Mouse (Mus musculus) C2C12 (cell line): ENCODE measurements around the gene Tep1.

Experiments
- CTCF ChIP-seq: IDR thresholded peaks from one replicate; pipeline ENCODE4 v1.5.1; 2011; ENCODE audit not compliant: control insufficient read depth, insufficient read depth, insufficient read length
- FOSL1 ChIP-seq: IDR thresholded peaks from one replicate; pipeline ENCODE4 v1.8.0; 2011; ENCODE audit warnings: mild to moderate bottlenecking, low read length; ENCODE audit not compliant: poor library complexity, insufficient read depth, severe bottlenecking
- MYOG ChIP-seq: IDR thresholded peaks from one replicate; pipeline ENCODE4 v1.6.1; 2011; ENCODE audit not compliant: control insufficient read depth, insufficient read length; ENCODE audit errors: extremely low read depth

- no peak for TF ChIP-seq CTCF
- no peak for TF ChIP-seq FOSL1
- TF ChIP-seq MYOG: no peak
These were observed 924 bp upstream of the Tep1 start for GRCm38 (mm10) chr14:50871284-50871683.
